Mouse (Mus musculus) spleen, adult 2 months (tissue): ENCODE measurements around the gene Tnip1.

Source experiments
- CTCF ChIP-seq: fragments of 200-500 bp; IDR thresholded peaks from 2 replicates; pipeline ENCODE4 v1.5.1; 2011; ENCODE audit warnings: mild to moderate bottlenecking, inconsistent platforms; ENCODE audit not compliant: insufficient read depth, insufficient read length, insufficient replicate concordance; ENCODE audit errors: extremely low read depth
- POLR2A ChIP-seq: fragments of 200-500 bp; IDR thresholded peaks from 2 replicates; pipeline ENCODE4 v1.6.1; 2011; ENCODE audit warnings: low read depth, low read length, inconsistent platforms

DNA sequence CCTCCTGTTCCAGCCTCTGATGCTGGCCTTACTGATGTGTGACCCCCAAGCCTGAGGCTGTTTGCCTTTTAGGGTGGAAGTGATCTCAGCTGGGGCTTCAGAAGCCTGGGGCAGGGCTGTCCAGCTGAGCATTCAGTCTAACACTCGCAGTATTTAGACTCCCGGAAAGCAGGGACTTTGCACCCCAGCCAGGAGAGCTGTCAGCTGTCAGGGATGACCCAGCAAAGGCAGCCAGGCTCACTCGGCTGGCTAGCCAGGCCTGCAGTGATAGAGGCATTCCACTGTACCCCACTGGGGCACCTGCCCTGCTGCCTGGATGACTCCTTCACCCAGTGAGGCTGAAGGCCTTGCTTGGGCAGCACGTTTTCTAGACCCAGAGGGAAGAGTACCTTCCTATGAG, 56.8 kb downstream of the Tnip1 start:
- no peak for TF ChIP-seq CTCF
- TF ChIP-seq POLR2A = no peak
